Mouse (Mus musculus): ENCODE measurements at regions not wholly inside any gene's neighbourhood (a gene's known extent, or its start where the extent isn't known, plus 50 kb on each side); places are given as distances from the start of the nearest gene placed in this dataset.

GRCm38 (mm10) chr13:37504373-37504772 is 159.4 kb downstream of the Ly86 start:
- TF ChIP-seq CTCF (IDR thresholded peaks at IDR 0.05; ENCODE audit: borderline replicate concordance, insufficient read depth, low read depth, low read length) (no peak), POLR2A (IDR thresholded peaks at IDR 0.05; ENCODE audit: borderline replicate concordance, insufficient read depth, low read length) (no peak)

Data from cerebellum, adult 2 months (tissue).